Mouse (Mus musculus) hindlimb bud, embryonic 11.5 days (tissue): ENCODE data around the gene Apom.
A peak's percentile ranks its signal among the peaks of the same experiment; 100 is the strongest.

Experiments
- DNase-seq: peaks from one replicate; pipeline ENCODE4 v3.0.0-alpha.2; 2012; ENCODE audit warnings: low read depth, low spot score; ENCODE audit errors: extremely low spot score

The Apom gene

DNA sequence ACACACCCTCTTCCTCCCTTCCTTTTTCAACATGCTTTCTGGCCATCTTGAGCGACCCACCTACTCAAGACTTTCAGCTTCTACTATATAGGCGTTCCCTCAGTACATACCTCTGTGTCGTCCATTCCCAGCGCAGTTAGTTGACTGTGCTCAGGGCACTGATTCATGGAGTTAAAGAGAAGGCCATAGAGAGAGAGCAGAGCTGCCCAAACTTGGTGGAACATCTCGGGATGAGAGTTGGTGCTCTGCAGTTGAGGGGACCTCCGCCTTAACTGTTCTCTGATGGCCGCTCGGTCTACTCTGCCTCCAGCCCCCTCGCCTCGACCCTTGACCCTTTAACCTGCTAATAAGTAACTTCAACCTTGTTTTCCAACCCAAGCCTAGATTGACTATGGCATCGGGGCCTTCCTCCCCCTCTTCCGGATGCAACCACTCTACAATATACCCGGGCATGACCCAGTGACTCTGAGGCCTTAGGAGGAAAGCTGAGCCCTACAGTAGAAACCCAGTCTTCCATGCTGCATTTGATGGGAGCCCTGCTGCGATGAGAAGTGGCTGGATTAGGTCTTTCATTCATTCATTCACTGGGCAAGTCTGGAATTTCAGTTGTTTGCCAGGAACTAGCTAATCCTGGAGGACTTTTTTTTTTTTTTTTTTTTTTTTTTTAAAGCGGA, at the start of gene Apom:
TSS of gene Apom (minus strand) at position 551 of the 674 bp plus-strand sequence.
- DNase-seq: no peak

DNA sequence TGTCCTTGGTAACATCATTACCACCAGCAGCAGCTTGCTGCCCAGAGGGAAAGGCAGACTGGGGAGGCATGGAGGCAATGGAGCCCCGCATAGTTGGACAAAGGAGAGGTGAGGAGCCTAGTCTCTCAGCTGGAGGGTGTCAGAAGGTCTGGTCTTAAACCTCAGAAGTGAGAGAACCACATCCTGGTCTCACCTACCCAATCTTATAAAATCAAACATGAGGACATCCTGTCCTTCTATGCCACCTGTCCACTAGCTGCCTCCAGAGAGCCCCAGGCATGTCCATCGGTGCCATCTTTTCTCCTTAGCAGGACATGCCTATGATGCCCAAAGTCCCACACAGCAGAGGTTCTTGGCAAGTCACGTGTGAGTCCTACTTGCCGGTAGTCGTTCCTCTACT, 48.2 kb upstream of the Apom start:
- DNase-seq: no peak

DNA sequence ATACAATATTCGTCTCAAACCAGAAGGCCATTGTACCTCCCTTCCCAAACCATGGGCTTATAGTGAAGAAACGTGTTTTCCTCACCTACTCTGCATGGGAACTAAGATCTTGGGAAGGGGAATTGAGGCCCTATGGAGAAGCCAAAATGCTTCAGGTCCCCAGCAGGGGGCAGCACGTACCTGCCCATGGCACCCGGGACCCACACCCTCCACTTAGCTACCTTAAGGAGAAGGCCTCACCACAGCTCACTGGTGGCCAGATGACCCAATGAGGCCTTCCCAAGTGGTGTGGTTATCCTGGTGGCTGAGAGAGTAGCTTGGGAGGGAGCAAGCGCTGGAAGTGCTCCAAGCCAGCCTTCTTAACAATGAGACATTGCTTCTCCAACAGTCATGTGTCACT, 46.7 kb upstream of the Apom start:
- no peak for DNase-seq

DNA sequence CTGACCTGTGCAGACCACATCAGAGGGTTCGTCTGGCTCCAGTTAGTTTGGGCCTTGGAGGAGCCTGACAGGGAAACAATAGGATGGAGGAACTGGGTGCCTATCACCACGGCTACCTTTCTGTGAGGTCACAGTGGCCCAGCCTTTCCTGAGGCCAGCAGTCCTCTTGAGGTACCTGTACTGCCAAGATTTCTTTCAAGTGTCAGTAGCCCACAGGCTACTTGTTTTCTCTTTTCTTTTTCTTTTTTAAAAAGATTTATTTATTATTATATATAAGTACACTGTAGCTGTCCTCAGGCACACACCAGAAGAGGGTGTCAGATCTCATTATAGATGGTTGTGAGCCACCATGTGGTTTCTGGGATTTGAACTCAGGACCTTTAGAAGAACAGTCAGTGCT, 44.1 kb upstream of the Apom start, which contains the start of gene Aif1:
TSS of gene Aif1 (minus strand) at position 101 of the 400 bp plus-strand sequence.
- no peak for DNase-seq

DNA sequence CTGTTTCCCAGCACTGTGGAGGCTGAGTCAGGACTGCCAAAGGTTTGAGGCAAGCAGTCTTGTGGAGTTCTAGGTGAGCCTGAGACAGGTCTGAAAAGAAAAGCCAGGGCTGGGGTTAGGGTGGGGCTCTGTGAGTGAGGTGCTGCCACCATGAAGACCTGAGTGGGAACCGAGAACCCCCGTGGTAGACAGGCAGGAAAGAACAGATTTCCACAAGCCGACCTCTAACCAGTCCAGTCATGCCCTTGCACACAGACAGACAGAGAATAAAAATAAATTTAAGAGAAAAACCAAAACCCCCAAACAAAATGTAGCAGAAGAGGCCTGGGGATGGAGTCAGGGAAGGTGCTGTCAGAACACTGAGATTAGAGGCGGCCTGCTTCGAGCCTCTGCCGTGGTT, 43.5 kb upstream of the Apom start:
- no peak for DNase-seq

DNA sequence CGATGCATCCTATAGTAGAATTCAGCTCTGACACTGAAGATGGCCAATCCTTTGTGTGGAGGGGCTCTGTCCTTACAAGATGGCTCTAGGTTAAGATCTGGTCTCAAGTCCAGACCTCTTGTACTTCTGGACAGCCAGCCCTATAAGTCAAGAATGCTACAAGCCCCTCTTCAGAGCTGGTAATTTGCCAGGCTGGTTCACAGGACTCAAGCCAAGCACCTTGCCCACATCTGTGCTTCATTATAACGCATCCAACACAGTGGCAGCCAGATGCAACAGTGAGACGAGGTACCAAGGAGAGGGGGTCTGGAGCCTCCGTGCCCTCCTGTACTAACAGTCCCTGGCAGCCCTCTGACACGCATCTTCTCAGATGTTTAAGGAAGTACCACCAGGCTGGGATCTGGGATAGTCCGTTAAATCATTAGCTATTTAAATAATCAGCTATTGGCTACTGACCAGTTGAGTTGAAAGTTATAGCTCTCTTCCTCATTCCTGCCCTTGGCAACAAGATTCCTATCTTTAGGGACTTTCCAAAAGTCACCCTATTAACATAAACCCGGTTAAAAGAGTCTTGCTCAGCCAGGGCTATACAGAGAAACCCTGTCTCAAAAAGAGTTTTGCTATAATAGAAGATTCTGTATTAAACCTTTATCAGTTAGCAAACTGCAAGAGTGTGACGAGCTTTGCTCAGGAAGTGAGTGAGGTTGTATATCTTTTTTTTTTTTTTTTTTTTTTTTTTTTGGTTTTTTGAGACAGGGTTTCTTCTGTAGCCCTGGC, 42.5 kb upstream of the Apom start:
- DNase-seq: no peak

DNA sequence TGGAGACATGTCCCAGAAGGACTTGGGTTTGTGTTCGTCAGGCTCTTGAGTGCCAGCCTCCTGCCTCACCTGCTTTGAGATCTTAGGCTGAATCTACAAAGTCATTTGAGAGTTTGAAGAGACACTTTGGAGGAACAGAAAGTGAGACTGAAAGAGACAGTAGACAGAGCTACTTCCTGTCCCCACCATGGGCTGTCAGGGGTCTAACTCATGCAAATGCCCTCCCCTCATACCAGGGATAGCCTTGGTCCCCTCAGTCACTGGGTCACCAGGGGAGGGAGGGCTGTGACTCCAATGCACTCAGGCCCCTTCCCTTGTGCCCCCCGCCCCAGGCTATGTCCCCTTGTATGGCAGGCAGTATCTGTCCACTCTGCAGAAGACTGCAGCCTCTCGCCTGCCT, 41.5 kb upstream of the Apom start:
- no peak for DNase-seq

DNA sequence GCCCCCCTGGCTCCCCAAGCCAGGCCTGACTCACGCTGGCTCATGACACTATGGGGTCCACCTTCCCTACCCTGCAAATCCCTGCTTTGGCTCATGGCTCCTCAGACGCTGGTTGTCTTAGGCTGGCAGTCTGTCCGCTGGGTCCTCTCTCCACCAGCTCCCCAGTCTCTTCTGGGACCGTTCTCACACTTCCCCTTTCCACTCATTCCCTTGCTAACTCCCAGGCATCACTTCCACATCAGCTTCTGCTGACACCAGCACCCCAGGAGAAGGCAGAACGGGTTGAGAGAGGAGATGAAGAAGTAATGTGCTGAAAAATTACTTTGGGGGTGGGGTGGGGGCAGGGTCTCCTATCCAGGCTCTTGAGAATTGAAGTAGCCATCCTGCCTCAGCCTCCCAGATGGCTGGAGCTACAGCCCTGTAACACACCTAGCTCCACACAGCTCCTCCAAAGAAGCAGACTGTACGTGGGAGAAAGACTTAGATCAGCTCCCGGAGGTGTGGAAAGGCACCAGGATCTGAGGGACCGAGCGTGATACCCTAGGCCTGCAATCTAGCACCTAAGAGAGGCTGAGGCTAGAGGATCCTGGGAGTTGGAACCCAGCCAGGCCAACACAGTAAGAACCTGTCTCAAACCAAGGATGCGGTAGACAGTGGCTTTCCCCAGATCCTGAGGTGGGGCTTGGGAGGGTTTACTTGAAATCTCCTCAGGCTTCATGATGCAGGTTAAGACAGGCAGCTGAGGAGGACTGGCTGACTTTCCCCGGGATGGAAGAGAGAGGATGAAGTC, 40.8 kb upstream of the Apom start:
- DNase-seq: no peak

DNA sequence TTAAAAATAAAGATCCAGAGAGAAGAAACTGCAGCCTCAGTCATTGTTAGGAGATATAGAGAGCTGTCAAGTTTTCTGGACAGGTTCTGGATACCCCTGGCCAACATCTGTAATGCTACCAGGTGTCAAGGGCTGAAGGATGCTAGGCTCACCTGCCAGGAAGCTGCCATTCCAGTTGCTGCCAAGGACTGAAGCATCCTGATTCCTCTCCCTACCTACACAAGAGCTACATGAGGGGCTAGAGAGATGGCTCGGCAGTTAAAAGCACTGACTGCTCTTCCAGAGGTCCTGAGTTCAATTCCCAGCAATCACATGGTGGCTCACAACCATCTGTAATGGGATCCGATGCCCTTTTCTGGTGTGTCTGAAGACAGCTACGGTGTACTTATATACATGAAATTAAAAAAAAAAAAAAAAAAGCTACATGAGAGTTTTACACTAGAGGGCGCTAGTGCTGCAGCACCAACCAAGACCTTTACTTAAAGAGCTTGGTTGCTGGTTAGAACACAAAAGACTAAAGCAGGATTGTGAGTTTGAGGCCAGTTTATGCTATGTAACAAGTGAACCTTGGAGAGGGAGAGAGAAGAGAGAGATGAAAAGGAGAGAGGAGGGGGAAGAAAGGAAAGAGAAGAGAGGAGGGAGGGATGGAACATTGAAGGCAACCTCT, 36.8 kb upstream of the Apom start:
- DNase-seq: no peak

DNA sequence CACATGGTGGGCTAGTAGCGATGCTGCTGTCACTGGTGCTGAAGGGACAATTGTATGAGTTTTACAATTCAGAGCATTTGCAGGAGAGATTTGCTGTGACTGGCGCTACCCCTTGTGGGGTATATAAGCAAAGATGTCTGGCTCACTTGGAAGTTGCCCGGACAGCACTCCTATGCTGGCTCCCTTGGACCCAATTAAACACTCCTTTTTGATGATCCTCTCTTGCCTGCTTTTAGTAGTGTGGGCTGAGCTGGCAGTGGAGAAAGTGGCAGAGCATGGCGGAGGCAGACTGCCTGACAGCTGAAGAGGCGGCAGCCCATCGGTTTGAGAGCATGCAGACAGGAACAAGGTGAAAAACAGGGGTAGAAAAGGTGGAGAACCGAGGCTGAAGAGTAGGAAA, 35.9 kb upstream of the Apom start:
- no peak for DNase-seq

DNA sequence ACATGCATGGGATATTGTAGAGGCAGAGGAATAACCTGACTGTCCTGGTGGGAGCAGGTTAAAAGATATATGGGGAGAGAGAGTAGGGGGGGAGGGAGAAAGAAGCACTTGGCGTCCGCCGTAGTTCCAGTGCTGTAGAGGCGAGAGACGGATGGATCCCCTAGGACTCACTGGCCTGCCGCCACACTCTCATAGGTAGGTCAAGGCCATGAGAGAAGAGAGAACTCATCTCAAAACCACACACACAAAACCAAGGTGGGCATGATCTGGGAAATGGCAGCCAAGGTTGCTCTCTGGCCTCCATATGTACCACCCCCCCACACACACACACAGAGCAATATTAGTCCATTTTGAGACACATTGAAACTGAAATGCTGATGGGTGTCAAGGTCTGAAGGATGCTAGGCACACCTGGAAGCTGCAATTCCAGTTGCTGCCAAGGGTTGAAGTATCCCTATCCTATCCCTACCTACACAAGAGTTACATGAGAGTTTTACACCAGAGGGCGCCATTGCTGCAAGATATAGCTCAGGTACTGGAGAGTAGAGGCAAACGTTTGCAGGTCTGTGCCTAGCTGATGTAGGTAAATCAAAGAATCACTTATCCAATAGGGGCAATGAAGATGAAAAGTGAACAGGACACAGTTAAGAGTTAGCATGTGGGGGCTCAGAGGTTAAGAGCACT, 34.6 kb upstream of the Apom start:
- no peak for DNase-seq

DNA sequence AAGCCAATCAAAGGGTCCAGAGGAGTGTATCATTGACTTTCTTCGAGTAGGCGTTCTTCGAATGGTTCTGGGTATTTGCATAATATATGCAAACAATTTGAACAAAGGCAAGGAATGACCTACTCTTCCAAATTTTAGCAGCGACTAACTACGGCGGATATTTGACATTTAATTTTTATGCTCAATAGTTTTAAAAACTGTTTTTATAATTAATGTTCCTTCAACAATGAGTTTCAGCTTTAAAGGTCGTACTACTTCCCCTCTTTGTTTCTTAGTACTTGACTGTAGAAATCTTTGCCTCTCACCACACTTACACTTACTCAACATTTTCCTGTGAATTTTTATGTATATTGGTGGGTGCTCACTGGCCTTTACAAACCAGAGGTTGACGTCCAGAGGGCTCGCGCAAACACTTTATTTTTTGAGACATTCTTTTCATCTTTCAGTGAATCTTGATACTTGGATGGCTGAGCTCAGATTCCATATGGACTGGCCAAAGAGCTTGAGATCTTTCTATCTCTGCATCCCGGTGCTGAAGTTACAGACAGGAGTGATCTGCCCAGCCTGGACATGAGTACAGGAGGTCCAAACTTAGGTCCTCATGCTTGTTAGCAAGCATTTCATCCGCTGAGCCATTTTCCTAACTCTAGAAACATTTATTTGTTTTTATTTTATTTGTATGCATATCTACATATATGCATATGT, 33.8 kb upstream of the Apom start:
- DNase-seq: no peak

DNA sequence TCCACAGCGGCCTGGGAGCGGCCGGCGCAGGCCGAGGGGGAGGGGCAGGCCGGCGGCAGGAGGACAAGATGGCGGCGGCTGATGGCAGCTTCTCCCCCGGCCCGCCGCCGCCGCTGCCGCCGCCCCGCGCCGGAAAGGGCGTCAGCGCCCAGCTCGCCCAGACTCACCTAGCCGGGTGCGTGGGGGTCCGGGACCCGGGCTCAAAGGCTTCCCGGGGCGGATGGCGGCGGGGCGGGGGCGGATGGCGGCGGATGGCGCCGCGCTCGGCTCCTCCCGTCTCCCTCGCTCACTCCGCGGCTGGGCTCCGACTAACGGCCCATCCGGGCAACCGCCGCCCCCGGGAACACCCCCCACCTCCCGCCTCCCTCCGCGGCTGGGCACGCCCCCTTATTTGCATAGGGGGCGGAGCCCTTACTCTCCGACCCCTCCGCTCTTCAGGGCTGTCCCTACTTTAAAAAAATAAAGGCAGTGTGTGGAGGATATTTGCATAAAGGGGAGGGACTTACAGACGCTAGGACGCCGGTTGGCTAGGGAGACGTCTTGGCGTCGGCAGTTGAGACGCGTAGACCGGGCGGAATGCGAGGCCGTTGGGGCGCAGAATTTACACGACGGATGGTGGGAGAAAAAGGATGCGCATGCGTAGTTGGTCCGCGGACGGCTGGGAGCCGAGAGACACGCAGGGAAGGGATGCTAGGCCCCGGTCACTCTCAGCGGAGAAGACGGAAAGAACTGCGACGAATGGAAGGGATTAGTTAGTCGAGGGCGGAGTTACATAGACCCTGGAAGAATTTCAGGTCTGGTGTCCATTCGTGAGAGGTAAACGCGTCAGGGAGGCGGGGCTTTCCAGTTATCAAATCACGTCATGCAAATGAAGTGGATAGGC, 33.0 kb upstream of the Apom start, which contains the start of gene Prrc2a:
TSS of gene Prrc2a (minus strand) at position 330 of the 883 bp plus-strand sequence.
- DNase-seq: peak; percentile 93

DNA sequence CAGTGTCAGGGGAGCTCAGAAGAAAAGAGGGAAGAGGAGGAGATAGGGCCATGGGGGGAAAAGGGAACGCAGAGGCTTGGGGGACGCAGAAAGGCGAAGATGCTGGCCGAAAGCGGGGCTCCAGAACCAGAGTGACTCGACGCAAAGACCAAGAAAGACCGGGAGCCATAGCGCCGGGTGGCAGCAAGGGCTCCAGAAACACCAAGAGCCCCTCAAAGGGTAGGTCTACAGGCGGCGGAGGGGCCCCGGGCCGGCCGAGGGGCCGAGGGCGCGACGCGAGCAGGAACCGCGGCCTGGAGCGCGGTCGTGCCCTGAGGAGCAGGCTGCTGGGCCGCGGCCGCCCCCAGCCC, 32.3 kb upstream of the Apom start:
- no peak for DNase-seq

DNA sequence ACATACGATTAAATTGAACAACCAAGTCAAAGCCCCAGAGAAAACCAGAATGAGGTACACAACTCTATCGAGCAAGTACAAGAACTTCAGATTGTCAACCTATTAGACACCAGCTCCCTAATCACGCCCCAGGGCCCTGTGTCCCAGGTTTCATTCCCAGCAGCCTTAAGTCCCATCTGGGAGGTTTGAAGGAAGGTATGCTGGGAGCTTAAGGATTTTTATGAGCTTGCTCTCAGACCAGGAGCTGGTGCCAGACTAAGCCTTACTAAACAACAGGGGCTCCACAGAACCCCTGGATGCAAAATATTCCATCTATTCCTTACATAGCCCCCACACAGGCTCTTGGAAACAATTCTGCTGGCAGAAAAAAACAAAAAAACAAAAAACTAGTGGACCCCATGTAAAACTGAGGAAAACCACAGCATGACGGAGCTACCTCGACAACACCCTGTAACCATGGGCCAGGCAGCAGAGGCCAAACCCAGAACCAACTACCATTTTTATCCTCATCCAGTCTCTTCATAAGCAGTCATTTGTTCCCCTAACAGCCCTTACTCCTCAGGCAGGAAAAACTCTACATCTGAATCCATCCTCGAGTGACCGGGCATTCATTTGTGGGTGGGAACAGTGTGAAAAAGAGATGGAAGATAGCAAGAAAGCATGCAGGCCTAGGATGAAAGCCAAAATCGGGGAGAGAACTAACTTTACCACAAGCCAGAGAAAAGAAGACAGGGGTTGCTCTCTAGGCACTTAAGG, 31.7 kb upstream of the Apom start:
- no peak for DNase-seq

DNA sequence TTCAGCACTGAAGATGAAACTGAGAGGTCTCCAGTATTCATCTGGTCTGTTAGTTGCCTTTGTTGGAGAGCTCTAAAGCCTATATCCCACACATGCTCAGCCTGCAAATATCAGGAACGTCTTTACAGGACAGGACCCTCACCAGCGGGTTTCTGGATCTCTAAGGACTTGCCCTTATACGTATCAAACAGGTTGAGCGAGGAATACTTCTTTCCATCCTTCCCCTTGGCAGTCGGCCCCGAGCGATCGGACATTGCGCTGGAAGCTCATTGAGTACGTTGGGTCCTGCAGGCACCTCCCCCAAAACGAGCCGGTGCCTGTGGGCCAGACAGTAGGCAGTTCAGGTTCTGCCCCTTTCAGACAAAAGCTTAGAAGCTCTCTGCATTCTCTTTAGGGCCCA, 30.9 kb upstream of the Apom start:
- no peak for DNase-seq

DNA sequence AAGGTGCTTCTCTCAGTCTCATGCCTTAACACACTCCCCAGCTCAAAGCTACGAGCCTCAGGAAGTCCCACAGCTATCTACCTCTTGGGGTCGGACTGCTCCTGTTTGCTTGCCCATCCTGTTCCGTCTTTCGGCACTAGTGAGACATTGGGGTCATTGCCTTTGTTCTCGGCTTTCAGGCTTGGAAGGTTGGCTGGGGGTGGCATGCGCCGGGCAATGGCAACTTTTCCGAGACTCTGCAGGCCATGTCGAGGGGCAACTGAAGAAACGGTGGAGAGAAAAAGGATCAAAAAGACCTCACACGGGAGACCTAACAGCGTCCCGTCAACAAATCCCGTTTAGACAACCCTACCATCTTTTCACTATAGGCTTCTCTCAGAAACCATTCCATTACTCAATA, 30.3 kb upstream of the Apom start:
- DNase-seq: no peak

DNA sequence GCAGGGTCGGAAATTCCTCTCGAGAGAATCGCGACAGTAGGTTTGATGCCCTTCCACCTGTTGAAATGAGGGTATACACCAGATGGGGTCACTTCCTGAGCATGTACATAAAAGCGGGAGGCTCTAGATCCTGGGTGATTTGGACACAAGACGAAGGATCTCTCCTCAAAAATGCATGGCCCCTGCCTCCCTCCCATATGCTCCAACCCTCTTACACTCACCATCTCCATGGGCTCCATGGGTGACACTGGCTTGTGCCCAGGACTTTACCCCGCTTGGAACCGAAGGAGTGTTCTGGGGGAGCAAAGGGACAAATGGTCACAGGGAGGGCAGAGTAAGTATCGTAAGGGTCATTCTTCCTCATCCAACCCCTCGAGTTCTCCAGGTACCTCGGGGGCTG, 29.6 kb upstream of the Apom start:
- no peak for DNase-seq
